Mouse (Mus musculus) liver, postnatal 0 days (tissue): ENCODE results near the gene Nr2f6.

Experiments
- CTCF ChIP-seq: sonication (generic); IDR thresholded peaks from 2 replicates; pipeline ENCODE4 v1.5.1; 2016; ENCODE audit warnings: antibody characterized with exemption, low read depth
- EP300 ChIP-seq: IDR thresholded peaks from 2 replicates; pipeline ENCODE4 v1.6.1; 2016; ENCODE audit warnings: antibody characterized with exemption, low read depth, mild to moderate bottlenecking

DNA sequence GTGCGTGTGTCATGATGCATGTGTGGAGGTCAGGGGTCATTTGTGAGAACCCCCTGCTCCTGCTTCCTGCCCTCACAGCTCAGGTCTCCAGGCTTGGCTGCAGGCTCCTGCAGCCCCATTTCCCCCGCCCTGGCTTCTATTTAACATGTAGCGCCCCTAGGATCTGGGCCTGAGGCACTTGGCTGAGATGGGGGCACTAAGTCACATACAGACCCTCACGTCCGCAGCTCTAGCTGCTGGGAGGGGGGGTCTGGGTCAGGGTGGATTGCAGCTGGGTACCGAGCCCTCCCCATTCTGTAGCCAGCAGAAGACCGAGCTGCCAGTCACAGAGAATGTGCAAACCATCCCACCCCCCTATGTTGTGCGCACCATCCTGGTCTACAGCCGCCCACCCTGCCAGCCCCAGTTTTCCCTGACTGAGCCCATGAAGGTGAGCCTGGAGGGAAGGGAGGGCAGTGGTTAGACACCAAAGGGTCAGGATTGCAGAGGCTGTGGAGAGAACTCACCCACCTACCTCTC, 20.7 kb upstream of the Nr2f6 start:
- TF ChIP-seq CTCF = no peak
- TF ChIP-seq EP300 = no peak
